Mouse (Mus musculus): ENCODE data around the gene Leprot. TPM values are rescaled to one million over a fixed set of nuclear protein-coding genes. Genes with fewer than 3 reads are reported as not detected.

Gene Leprot
- polyA plus RNA-seq, 1 experiment from 2014 or later, result 86.9 TPM

DNA sequence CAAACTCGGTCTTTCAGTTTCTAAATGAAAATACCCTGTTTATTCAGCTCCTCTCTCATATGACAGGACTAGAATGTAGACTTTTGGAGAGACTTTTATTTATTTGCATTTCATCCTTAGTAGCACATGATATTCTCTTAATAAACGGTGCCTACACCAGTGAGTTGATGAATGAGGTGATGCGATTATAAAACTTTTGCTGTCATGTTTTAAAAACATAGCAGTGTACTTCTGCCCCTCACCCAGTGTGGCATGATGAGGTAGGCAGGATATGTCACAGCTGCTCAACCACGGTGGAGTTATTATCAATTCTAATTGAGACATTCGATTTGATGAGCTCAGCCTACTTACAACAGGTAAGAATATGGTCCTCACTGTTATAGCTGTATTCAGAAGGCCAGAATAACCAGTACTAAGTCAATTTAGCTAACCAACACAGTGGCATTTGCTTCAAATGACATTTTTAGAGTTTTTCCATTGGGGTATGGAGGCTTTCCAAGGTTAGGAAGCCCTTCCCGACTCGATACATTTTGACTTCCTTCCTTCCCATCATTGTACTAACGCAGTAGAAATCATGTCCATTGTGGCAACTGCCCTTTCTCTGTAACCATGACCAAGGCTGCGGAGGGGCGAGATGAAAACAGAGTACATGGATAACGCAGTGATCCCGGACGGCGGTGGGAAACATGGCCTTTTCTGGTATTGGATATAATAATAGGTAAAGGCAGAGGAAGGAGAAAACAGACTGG lies 53.5 kb downstream of the Leprot start:
- Histone ChIP-seq H3K36me3 (no peaks in the 10 kb centered on the region), H3K4me3 (replicated peaks) (no peak overlapping the region), H3K4me1 (no peaks in the 10 kb centered on the region), H3K27ac (no peak overlapping the region), H3K9ac (no peak overlapping the region), H3K9me3 (no peaks in the 10 kb centered on the region), H3K4me2 (no peak overlapping the region), H3K27me3 (replicated peaks) (no peaks in the 10 kb centered on the region)
- WGBS, result 82% methylated on average over 14 of the region's 14 CpGs
- no peak for ATAC-seq (ENCODE audit: insufficient read depth, low FRiP score, low read depth)

DNA sequence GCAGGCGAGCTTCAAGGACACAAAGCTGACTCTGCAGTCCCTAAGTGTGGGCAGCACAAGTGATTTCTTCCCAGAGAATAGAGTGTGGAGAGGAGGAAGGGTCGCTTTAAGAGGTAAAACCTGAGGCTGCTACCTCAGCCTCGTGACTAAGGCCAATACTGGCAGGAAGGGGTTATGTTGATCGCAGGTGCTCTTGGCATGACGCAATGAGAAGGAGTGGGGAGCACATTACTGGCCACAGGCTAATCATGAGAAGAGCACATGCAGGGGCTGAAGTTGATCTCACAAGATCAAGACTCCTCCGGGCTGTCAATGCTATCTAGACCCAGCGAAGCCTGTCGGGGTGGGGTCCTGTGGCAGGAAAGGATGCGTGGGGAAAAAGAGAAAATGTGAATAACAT lies 57.8 kb downstream of the Leprot start:
- Histone ChIP-seq H3K27ac (no peak overlapping the region), H3K9me3 (no peaks in the 10 kb centered on the region), H3K36me3 (no peaks in the 10 kb centered on the region), H3K27me3 (replicated peaks) (no peaks in the 10 kb centered on the region), H3K4me1 (no peaks in the 10 kb centered on the region), H3K4me2 (no peak overlapping the region), H3K4me3 (replicated peaks) (no peak overlapping the region), H3K9ac (no peak overlapping the region)
- ATAC-seq (ENCODE audit: insufficient read depth, low FRiP score, low read depth), result no peak
- WGBS, result 81% methylated on average over 9 of the region's 9 CpGs

DNA sequence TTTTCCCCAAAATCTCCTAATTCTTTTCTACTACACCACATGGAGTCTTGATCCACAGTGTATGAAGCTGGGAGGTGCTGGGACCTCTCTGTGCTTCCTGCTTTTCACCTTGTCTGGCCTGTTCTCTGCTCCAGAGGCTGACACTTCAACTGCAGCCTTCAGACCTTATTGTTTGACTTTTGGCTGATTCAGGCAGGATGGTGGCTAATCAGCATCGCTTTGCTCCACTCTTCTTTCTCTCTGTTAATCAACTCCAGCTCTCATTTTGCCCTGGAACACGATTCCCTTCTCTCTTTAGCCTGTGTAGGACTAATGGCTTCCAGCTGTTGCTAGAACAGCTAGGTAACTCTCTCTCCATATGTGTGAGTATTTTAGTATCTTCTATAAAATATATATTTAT lies 59.7 kb downstream of the Leprot start:
- H3K4me3 ChIP-seq (replicated peaks), result no peak overlapping the region
- no peaks in the 10 kb centered on the region for H3K36me3 ChIP-seq
- H3K4me2 ChIP-seq, result no peak overlapping the region
- H3K9ac ChIP-seq, result no peak overlapping the region
- H3K4me1 ChIP-seq, result no peaks in the 10 kb centered on the region
- no peak for ATAC-seq (ENCODE audit: insufficient read depth, low FRiP score, low read depth)
- 45% methylated on average over 2 of the region's 2 CpGs for WGBS
- H3K27me3 ChIP-seq (replicated peaks), result no peaks in the 10 kb centered on the region
- no peaks in the 10 kb centered on the region for H3K9me3 ChIP-seq
- H3K27ac ChIP-seq, result no peak overlapping the region

DNA sequence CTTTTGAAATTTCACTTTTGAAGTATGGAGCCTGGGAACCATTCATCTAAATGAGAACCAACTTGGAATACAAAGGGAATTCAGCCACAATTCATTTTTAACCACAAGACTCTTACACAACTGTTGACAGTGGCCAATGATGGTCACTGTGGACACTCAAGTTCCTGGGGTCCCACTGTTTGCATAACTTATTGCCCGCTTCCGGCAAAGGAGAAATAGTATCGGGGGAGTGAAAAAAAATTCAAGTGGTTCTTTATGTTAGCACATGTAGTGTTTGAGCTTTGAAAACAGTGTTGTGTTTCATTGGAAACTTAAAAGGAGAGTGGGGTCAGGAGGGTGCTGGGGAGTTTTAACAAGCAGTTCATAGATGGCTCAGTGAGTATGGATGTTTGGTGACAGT lies 60.4 kb downstream of the Leprot start:
- no peak overlapping the region for H3K9ac ChIP-seq
- no peak for ATAC-seq (ENCODE audit: insufficient read depth, low FRiP score, low read depth)
- no peak overlapping the region for H3K4me3 ChIP-seq (replicated peaks)
- 61% methylated on average over 3 of the region's 3 CpGs for WGBS
- H3K4me2 ChIP-seq, result no peak overlapping the region
- H3K9me3 ChIP-seq, result no peaks in the 10 kb centered on the region
- no peaks in the 10 kb centered on the region for H3K36me3 ChIP-seq
- H3K27ac ChIP-seq, result no peak overlapping the region
- no peaks in the 10 kb centered on the region for H3K27me3 ChIP-seq (replicated peaks)
- H3K4me1 ChIP-seq, result no peaks in the 10 kb centered on the region

Other genes with a start within 250 kb of the Leprot start
- gene Ak4, start 228.4 kb upstream of the Leprot start, polyA plus RNA-seq (2015; fragmentation: Nextera tagmentation; extraction: Ambion mirVana), result 20.7 and 23.4 TPM in 2 replicates
- 1.7 and 2.0 TPM in 2 replicates for gene Dnajc6, start 151.1 kb upstream of the Leprot start, polyA plus RNA-seq (2015; fragmentation: Nextera tagmentation; extraction: Ambion mirVana)
- 2.3 and 3.0 TPM in 2 replicates for gene Lepr, start 69.7 kb downstream of the Leprot start, polyA plus RNA-seq (2015; fragmentation: Nextera tagmentation; extraction: Ambion mirVana)
- not detected in 2 replicates for gene B020004J07Rik, start 196.3 kb downstream of the Leprot start, polyA plus RNA-seq (2015; fragmentation: Nextera tagmentation; extraction: Ambion mirVana)
- gene C130073F10Rik, start 246.1 kb downstream of the Leprot start, polyA plus RNA-seq (2015; fragmentation: Nextera tagmentation; extraction: Ambion mirVana), result not detected in 2 replicates